2 mouse cellular contexts compared by ENCODE assay signal in the genomic region with DNA sequence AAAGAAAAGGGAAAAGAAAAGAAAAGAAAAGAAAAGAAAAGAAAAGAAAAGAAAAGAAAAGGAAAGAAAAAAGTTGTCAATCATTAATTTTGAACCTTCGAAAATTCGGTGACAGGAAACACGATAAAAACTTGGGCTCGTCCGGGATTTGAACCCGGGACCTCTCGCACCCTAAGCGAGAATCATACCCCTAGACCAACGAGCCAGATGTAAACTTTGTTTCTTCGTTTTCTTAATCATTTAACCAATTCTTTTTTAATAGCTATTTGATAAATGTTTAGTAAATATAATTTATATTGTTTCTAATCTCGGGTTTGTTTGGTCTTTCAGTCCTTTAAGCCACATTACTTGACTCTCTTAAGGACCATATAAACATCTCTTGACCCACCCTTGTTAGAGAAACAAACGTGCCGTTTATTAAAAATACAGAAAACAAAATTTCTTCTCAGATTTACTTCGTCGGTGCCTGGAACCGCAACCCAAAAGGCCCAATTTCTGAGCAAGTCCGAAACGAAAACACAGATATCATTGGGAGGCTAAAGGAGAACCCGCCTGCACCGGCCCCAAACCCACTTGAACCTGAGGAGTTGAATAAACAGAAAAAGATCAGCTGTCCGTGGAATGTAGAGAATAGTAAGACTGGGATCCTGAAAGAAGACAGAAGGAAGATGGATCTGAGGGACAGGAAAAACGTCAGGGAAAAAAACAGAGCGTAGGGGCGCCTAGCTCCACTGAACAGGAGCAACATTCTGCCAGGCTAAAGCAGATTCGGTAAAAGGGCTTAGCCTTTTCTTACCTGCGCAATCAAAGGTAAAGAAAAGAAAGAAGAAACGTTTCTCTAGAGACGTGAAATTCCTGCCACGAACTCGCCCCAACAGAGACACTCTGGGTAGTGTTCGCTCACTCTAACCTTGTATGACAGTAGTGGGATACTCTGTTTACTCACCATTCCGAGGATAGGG.
TF ChIP-seq lines count a peak whose summit lies in the region.

No protein-coding gene starts in this region.

TF ChIP-seq in C2C12, 6 proteins besides CTCF, POLR2A, EP300 and RAD21:
- TF ChIP-seq CEBPB (IDR thresholded peaks at IDR 0.05; ENCODE audit: low read depth) (no peak), MYOD1 (IDR thresholded peaks at IDR 0.05; ENCODE audit: control insufficient read depth, insufficient read length, low read depth) (no peak), FOSL1 (IDR thresholded peaks at IDR 0.05; ENCODE audit: insufficient read depth, low read length, poor library complexity, severe bottlenecking) (no peak), MYOG (IDR thresholded peaks at IDR 0.05; ENCODE audit: control insufficient read depth, extremely low read depth, insufficient read length) (no peak), MAX (IDR thresholded peaks at IDR 0.05) (no peak), USF1 (IDR thresholded peaks at IDR 0.05; ENCODE audit: low read depth) (no peak)

TF ChIP-seq in MEL, 35 proteins besides CTCF, POLR2A, EP300 and RAD21:
- TF ChIP-seq GATA1 (IDR thresholded peaks at IDR 0.05; ENCODE audit: low read depth, low read length) (peak; percentile 43; the same call in 1 of the 2 replicates), RCOR1 (IDR thresholded peaks at IDR 0.05; ENCODE audit: low read depth, low read length) (no peak), TBP (IDR thresholded peaks at IDR 0.05; ENCODE audit: low read depth, low read length) (peak; percentile 99)
